Mouse (Mus musculus): ENCODE data around the gene Ppt2. TPM values are rescaled to one million over a fixed set of nuclear protein-coding genes. Genes with fewer than 3 reads are reported as not detected.
A peak's percentile ranks its signal among the peaks of the same experiment; 100 is the strongest.

The Ppt2 gene
- polyA plus RNA-seq, 1 experiment from 2014 or later, result 24.3 TPM

- Histone ChIP-seq H3K27me3 (ENCODE audit: insufficient read depth, poor library complexity, severe bottlenecking) (no peaks in the 10 kb centered on the region), H3K4me3 (peak overlapping the region; percentile 85), H3K9me3 (no peaks in the 10 kb centered on the region), H3K4me1 (peaks cover 49% of the 10 kb centered on the region), H3K36me3 (peaks cover 24% of the 10 kb centered on the region), H3K27ac (peak overlapping the region; percentile 96)
- DNase-seq (ENCODE audit: low spot score), result no peak
- WGBS, result 17% methylated on average over 32 of the region's 32 CpGs
Observed at GRCm38 (mm10) chr17:34606186-34607039, 21.9 kb downstream of the Ppt2 start.

GRCm38 (mm10) chr17:34605609-34606008 lies 22.7 kb downstream of the Ppt2 start:
- peak overlapping the region; percentile 85 for H3K4me3 ChIP-seq
- no peaks in the 10 kb centered on the region for H3K27me3 ChIP-seq (ENCODE audit: insufficient read depth, poor library complexity, severe bottlenecking)
- H3K4me1 ChIP-seq, result peaks cover 51% of the 10 kb centered on the region
- H3K9me3 ChIP-seq, result no peaks in the 10 kb centered on the region
- peak overlapping the region; percentile 96 for H3K27ac ChIP-seq
- under 1% methylated on average over 26 of the region's 30 CpGs for WGBS
- DNase-seq (ENCODE audit: low spot score), result peak; percentile 97
- H3K36me3 ChIP-seq, result peaks cover 22% of the 10 kb centered on the region

DNA sequence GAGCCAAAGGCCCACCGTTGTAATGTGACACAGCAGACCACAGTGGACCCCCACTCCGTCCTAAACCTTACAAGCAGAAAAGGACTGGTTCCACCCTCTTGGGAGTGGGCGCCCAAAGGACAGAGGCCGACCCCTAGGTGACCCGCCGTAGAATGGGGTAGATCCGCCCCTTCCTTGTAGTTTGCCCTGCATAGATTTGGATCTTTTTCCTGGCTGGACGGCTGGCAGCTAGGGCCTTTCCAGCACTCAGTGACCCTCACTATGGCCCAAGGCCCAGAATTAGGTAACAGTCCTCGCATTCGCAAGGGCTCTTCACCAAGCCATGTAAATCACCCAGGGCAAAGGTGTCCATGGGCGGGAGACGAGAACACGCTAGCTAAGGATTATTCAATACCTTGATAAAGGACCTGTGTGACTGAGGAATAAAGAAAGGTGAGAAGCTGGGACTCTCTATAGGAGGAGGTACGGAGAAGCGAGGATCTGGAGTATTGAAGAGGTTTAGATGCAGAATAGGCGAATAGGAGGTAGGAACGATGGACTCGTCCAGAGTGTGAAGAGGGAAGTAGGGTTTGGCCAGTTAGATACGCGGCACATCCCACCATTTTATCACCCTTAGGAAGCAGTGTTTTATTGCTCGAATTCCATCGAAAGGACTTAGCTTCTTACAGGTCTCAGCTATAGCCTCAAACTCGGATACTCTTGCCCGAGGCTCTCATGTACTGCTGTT lies 23.6 kb downstream of the Ppt2 start:
- Histone ChIP-seq H3K4me3 (peak overlapping the region; percentile 85), H3K36me3 (peaks cover 24% of the 10 kb centered on the region), H3K27me3 (ENCODE audit: insufficient read depth, poor library complexity, severe bottlenecking) (no peaks in the 10 kb centered on the region), H3K9me3 (no peaks in the 10 kb centered on the region), H3K4me1 (peaks cover 56% of the 10 kb centered on the region), H3K27ac (peak overlapping the region; percentile 96)
- DNase-seq (ENCODE audit: low spot score), result no peak
- WGBS, result 20% methylated on average over 24 of the region's 24 CpGs

DNA sequence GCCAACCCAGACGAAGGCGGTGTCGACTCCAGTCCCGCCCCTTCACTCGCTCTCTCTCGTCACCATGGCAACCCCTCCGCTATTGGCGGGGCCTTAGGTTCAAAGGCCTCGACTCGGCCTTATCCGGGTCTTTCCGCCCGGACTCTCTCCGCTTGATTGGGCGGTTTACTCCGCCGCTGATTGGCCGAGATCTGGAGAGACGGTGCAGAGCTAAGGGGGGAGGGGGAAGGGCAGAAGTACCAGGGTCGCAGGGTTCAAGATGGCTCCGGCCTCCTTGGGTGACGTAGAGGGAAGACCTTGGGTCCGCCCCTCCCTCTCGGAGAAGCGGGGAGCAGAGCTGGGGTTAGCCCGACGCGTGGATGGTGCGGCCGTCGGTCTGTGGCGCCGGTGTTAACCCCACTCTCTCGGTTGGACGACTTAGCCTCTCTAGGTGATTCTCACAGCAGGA lies 24.2 kb downstream of the Ppt2 start, which contains the start of gene Agpat1:
Gene Agpat1, plus strand, starts transcription at position 202 of the 448 bp plus-strand sequence.
- peak within 1 kb of the TSS; percentile 96 for H3K27ac ChIP-seq
- 0% methylated on average over 35 of the region's 35 CpGs for WGBS
- peaks cover 25% of the 10 kb centered on the region for H3K36me3 ChIP-seq
- H3K4me3 ChIP-seq, result peak within 1 kb of the TSS; percentile 85
- H3K4me1 ChIP-seq, result peaks cover 62% of the 10 kb centered on the region
- no peaks in the 10 kb centered on the region for H3K27me3 ChIP-seq (ENCODE audit: insufficient read depth, poor library complexity, severe bottlenecking)
- no peak for DNase-seq (ENCODE audit: low spot score)
- H3K9me3 ChIP-seq, result no peaks in the 10 kb centered on the region

- H3K9me3 ChIP-seq, result no peaks in the 10 kb centered on the region
- peak within 1 kb of the TSS; percentile 96 for H3K27ac ChIP-seq
- peak within 1 kb of the TSS; percentile 85 for H3K4me3 ChIP-seq
- DNase-seq (ENCODE audit: low spot score), result peak; percentile 100
- no peaks in the 10 kb centered on the region for H3K27me3 ChIP-seq (ENCODE audit: insufficient read depth, poor library complexity, severe bottlenecking)
- WGBS, result under 1% methylated on average over 30 of the region's 30 CpGs
- peaks cover 25% of the 10 kb centered on the region for H3K36me3 ChIP-seq
- H3K4me1 ChIP-seq, result peaks cover 63% of the 10 kb centered on the region
Observed at GRCm38 (mm10) chr17:34603375-34604060, 24.8 kb downstream of the Ppt2 start, which contains the start of gene Rnf5. Gene Rnf5, minus strand, starts transcription at chr17:34603690.

- WGBS, result 83% methylated on average over 12 of the region's 12 CpGs
- H3K4me3 ChIP-seq, result no peak overlapping the region
Observed at GRCm38 (mm10) chr17:34601796-34602195, 26.5 kb downstream of the Ppt2 start.

DNA sequence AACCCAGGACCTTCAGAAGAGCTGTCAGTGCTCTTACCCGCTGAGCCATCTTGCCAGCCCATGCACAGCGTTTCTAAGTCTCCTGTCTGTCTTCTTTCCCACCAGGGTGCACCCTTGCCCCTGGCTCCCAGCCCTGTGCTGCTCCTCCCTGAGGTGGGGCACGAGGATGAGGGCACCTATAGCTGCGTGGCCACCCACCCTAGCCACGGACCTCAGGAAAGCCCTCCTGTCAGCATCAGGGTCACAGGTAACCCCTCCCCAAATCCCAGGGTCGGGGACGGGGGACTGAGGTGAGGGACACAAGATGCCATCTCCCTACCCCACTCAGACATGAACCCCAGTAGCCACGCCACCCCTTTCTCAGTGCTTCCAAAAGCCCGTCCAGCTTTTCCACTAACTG lies 28.4 kb downstream of the Ppt2 start:
- Histone ChIP-seq H3K4me3 (no peak overlapping the region), H3K9me3 (no peaks in the 10 kb centered on the region), H3K36me3 (peaks cover 35% of the 10 kb centered on the region), H3K4me1 (peaks cover 66% of the 10 kb centered on the region), H3K27me3 (ENCODE audit: insufficient read depth, poor library complexity, severe bottlenecking) (no peaks in the 10 kb centered on the region), H3K27ac (no peak overlapping the region)
- WGBS, result 79% methylated on average over 9 of the region's 9 CpGs
- no peak for DNase-seq (ENCODE audit: low spot score)

More at GRCm38 (mm10) chr17:34601796-34602195, 26.5 kb downstream of the Ppt2 start:
- Histone ChIP-seq H3K4me1 (peaks cover 62% of the 10 kb centered on the region), H3K36me3 (peaks cover 21% of the 10 kb centered on the region), H3K9me3 (no peaks in the 10 kb centered on the region), H3K27ac (no peak overlapping the region), H3K27me3 (ENCODE audit: insufficient read depth, poor library complexity, severe bottlenecking) (no peaks in the 10 kb centered on the region)
- no peak for DNase-seq (ENCODE audit: low spot score)

DNA sequence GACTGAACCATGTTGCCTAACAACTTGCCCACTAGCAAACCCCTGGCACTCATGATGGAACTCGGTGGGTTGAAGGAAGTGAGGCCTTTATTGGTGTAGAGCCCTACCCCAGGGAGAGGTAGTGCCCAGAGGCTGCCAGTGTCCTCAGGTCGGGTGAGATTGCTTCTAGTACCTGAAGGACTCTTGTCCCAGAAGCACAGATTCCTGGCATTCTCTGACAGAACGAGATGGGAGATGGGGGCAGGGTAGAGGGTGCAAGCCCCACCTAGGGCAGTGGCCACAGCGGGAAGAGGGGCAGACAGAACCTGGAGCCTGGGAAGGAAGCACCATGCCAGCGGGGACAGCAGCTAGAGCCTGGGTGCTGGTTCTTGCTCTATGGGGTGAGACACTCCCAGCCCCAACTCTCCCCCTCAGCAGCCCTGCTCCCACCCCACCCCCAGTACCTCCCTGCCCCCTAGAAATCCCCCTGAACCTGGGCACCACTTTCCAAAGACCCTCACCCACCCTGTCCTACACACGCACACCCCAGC lies 30.7 kb downstream of the Ppt2 start, which contains the start of gene Ager:
Gene Ager, plus strand, starts transcription at position 297 of the 530 bp plus-strand sequence.
- Histone ChIP-seq H3K36me3 (peaks cover 45% of the 10 kb centered on the region), H3K9me3 (no peaks in the 10 kb centered on the region), H3K27ac (peak within 1 kb of the TSS; percentile 72), H3K4me3 (peak within 1 kb of the TSS; percentile 9; the same call in 1 of the 2 replicates), H3K27me3 (ENCODE audit: insufficient read depth, poor library complexity, severe bottlenecking) (no peaks in the 10 kb centered on the region), H3K4me1 (peaks cover 78% of the 10 kb centered on the region)
- DNase-seq (ENCODE audit: low spot score), result no peak
- 14% methylated on average over 6 of the region's 6 CpGs for WGBS

- H3K4me1 ChIP-seq, result peaks cover 76% of the 10 kb centered on the region
Observed at GRCm38 (mm10) chr17:34596098-34596497, 32.2 kb downstream of the Ppt2 start.

GRCm38 (mm10) chr17:34593752-34594525 lies 34.4 kb downstream of the Ppt2 start:
- peaks cover 83% of the 10 kb centered on the region for H3K4me1 ChIP-seq
- 62% methylated on average over 34 of the region's 34 CpGs for WGBS
- H3K4me3 ChIP-seq, result peak overlapping the region; percentile 97
- H3K36me3 ChIP-seq, result peaks cover 24% of the 10 kb centered on the region
- H3K27me3 ChIP-seq (ENCODE audit: insufficient read depth, poor library complexity, severe bottlenecking), result no peaks in the 10 kb centered on the region
- peak overlapping the region; percentile 100; the same call in 1 of the 2 replicates for H3K27ac ChIP-seq
- no peak for DNase-seq (ENCODE audit: low spot score)
- H3K9me3 ChIP-seq, result no peaks in the 10 kb centered on the region

More at GRCm38 (mm10) chr17:34596098-34596497, 32.2 kb downstream of the Ppt2 start:
- no peaks in the 10 kb centered on the region for H3K9me3 ChIP-seq
- peaks cover 38% of the 10 kb centered on the region for H3K36me3 ChIP-seq
- WGBS, result 76% methylated on average over 8 of the region's 8 CpGs
- no peak overlapping the region for H3K27ac ChIP-seq
- no peak overlapping the region for H3K4me3 ChIP-seq
- no peaks in the 10 kb centered on the region for H3K27me3 ChIP-seq (ENCODE audit: insufficient read depth, poor library complexity, severe bottlenecking)
- no peak for DNase-seq (ENCODE audit: low spot score)

GRCm38 (mm10) chr17:34592581-34593549 lies 35.4 kb downstream of the Ppt2 start:
- Histone ChIP-seq H3K4me3 (peak overlapping the region; percentile 97), H3K27me3 (ENCODE audit: insufficient read depth, poor library complexity, severe bottlenecking) (no peaks in the 10 kb centered on the region), H3K9me3 (no peaks in the 10 kb centered on the region), H3K4me1 (peaks cover 82% of the 10 kb centered on the region), H3K36me3 (peaks cover 24% of the 10 kb centered on the region), H3K27ac (peak overlapping the region; percentile 100)
- 2% methylated on average over 32 of the region's 32 CpGs for WGBS
- DNase-seq (ENCODE audit: low spot score), result no peak
